Mouse (Mus musculus): ENCODE results near the gene Birc3.

DNA sequence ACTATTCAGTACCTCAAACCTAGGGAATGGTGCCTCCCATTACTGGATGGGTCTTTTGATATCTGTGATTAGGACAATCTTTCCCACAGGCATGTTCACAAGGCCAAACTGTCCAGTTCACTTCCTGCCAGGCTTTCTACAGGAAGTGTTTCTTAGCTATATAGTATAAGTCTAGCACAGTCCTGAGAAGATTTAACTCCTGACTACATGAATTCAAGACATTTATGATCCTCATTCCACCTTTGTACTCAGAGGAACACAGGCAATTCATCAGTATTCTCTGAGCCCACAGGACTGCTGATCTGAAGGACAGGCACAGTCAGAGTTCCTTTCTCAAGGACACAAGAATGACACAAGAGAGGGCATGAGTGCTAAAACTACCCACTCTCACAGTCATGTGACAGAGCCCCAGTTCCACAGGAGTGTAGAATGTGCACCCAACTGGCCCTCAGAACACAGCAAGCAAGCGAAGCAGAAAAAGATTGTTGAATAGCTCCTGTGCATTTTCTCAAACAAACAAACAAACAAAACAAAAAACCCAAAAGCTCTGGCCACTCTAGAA is 9.4 kb upstream of the Birc3 start:
- TF ChIP-seq CHD2 (IDR thresholded peaks at IDR 0.05; ENCODE audit: low read depth, low read length) (no peak), HCFC1 (IDR thresholded peaks at IDR 0.05; ENCODE audit: borderline replicate concordance, insufficient read depth, low read length) (no peak), ZNF384 (IDR thresholded peaks at IDR 0.05; ENCODE audit: low read depth, low read length) (no peak), ZC3H11A (IDR thresholded peaks at IDR 0.05; ENCODE audit: borderline replicate concordance, low read depth, low read length) (no peak), MAFK (IDR thresholded peaks at IDR 0.05; ENCODE audit: insufficient read depth, low read depth, low read length) (no peak)
